Mouse (Mus musculus): ENCODE measurements at regions not wholly inside any gene's neighbourhood (a gene's known extent, or its start where the extent isn't known, plus 50 kb on each side); places are given as distances from the start of the nearest gene placed in this dataset.

- TF ChIP-seq CTCF (IDR thresholded peaks at IDR 0.05) = no peak
- no peaks in the 10 kb centered on the region for H3K27me3 ChIP-seq
- in situ Hi-C loops (cut with MboI; ENCODE audit: low pct_unique_long_range_greater_than_20kb) = no loop called here
- ChIA-PET POLR2A (no interaction called here), CTCF (interaction anchor here (1.3 kb wide), 1 partner anchor 10 kb away, joined by 3 read pairs; no protein-coding TSS in a partner anchor)
- ATAC-seq (no peak), DNase-seq (ENCODE audit: low read depth, low spot score) (no peak)
Observed at GRCm38 (mm10) chr17:76327371-76327770, 775.6 kb upstream of the Fam98a start.

- ChIA-PET CTCF (no interaction called here), POLR2A (no interaction called here)
- no peaks in the 10 kb centered on the region for H3K27me3 ChIP-seq
- ATAC-seq (no peak), DNase-seq (ENCODE audit: low read depth, low spot score) (no peak)
- in situ Hi-C loops (cut with MboI; ENCODE audit: low pct_unique_long_range_greater_than_20kb) = no loop called here
- TF ChIP-seq CTCF (IDR thresholded peaks at IDR 0.05) = no peak
Observed at GRCm38 (mm10) chr17:76294630-76295029, 742.9 kb upstream of the Fam98a start.

Data from Patski (cell line).